In the genomic region with DNA sequence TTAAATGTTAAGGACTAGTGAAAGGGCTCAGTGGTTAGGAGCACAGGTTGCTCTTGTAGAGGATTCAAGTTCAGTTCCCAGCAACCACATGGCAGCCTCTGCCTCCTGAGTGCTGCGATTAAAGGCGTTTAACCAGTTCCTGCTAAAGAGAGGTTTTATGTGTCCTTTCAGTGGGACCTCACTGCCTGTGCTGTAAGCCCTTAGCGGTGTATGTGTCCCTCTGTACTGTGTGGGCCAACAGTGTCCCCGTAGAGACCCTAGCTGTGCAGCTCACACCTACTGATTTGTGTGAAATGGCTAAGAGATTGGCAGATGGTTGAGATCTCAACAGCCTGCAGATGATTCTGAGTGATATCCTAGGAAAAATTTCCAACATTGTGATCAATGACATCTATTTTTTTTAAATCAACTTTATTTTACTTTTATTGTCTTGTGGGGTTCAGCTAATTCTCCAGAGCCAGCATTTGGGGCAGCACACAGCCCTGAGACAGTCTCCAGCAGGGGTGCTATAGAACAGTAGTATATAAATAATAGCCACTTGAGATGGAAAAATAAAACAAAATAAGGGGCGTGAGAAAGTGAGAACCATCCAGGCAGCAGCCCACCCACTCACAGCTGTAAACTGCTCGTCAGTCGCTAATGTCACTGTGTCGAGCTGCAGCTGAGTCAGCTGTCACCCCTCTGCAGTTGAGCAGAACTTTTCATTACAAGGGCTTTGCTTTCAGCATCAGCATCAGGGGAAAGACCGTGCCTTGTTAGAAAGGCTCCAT, we compare ENCODE assay signal across 13 mouse cellular contexts.
DNase-seq lines count a peak whose midpoint lies in the region; ATAC-seq lines count a peak whose summit lies in the region.
"Had no signal": no experiment of that assay in that cellular context is flagged by ENCODE, and none has a peak within 500 bp of the region (broad histone marks: within the 10 kb centered on the region; RNA-seq: fewer than 3 reads in every experiment).

No protein-coding gene starts in this region.

- no peaks in the 10 kb centered on the region for H3K36me3 ChIP-seq in hindbrain, embryonic 13.5 days
- H3K36me3 ChIP-seq in hindbrain, embryonic 10.5 days = 0 out of 2 replicates have a peak, but pooled peaks cover 8% of the 10 kb centered on the region
- H3K36me3 ChIP-seq in midbrain, embryonic 11.5 days (ENCODE audit: control insufficient read depth, insufficient read depth, low read length) = no peaks in the 10 kb centered on the region
- no peaks in the 10 kb centered on the region for H3K36me3 ChIP-seq in midbrain, embryonic 15.5 days (replicated peaks)
- no peaks in the 10 kb centered on the region for H3K36me3 ChIP-seq in forebrain, embryonic 15.5 days
- H3K36me3 ChIP-seq: embryonic facial prominence, embryonic 15.5 days; hindbrain, embryonic 15.5 days had no signal

- H3K4me2 ChIP-seq in hindbrain, embryonic 13.5 days = no peak overlapping the region
- no peak overlapping the region for H3K4me2 ChIP-seq in midbrain, embryonic 11.5 days
- no peak overlapping the region for H3K4me2 ChIP-seq in midbrain, embryonic 15.5 days
- H3K4me2 ChIP-seq in forebrain, embryonic 15.5 days (replicated peaks) = no peak overlapping the region
- H3K4me2 ChIP-seq: embryonic facial prominence, embryonic 15.5 days; hindbrain, embryonic 15.5 days; liver, embryonic 11.5 days had no signal

- H3K4me3 ChIP-seq in hindbrain, embryonic 13.5 days = no peak overlapping the region
- no peak overlapping the region for H3K4me3 ChIP-seq in hindbrain, embryonic 10.5 days
- no peak overlapping the region for H3K4me3 ChIP-seq in midbrain, embryonic 11.5 days (ENCODE audit: low read depth, low read length)
- H3K4me3 ChIP-seq in midbrain, embryonic 15.5 days = no peak overlapping the region
- H3K4me3 ChIP-seq in forebrain, embryonic 15.5 days = no peak overlapping the region
- H3K4me3 ChIP-seq: embryonic facial prominence, embryonic 15.5 days; hindbrain, embryonic 15.5 days had no signal

- 56% methylated on average over 9 of the region's 9 CpGs for WGBS in hindbrain, embryonic 13.5 days
- 58% methylated on average over 9 of the region's 9 CpGs for WGBS in hindbrain, embryonic 10.5 days
- 75% methylated on average over 9 of the region's 9 CpGs for WGBS in midbrain, embryonic 11.5 days
- 62% methylated on average over 9 of the region's 9 CpGs for WGBS in midbrain, embryonic 15.5 days
- 31% methylated on average over 9 of the region's 9 CpGs for WGBS in forebrain, embryonic 15.5 days

- no peak overlapping the region for H3K9ac ChIP-seq in hindbrain, embryonic 13.5 days
- no peak overlapping the region for H3K9ac ChIP-seq in midbrain, embryonic 11.5 days (ENCODE audit: low read length)
- H3K9ac ChIP-seq in midbrain, embryonic 15.5 days = no peak overlapping the region
- no peak overlapping the region for H3K9ac ChIP-seq in forebrain, embryonic 15.5 days (replicated peaks)
- H3K9ac ChIP-seq: embryonic facial prominence, embryonic 15.5 days; hindbrain, embryonic 15.5 days had no signal

- no peak for ATAC-seq in hindbrain, embryonic 13.5 days (ENCODE audit: low FRiP score)
- no peak for ATAC-seq in midbrain, embryonic 11.5 days (ENCODE audit: low FRiP score)
- ATAC-seq in midbrain, embryonic 15.5 days (replicated peaks) = no peak
- peak; percentile 48; the same call in 1 of the 2 replicates for ATAC-seq in forebrain, embryonic 15.5 days (replicated peaks)
- ATAC-seq in erythroid progenitor cell, adult 5-6 weeks (replicated peaks; ENCODE audit: low FRiP score, poor library complexity, severe bottlenecking) = no peak

- no peaks in the 10 kb centered on the region for H3K9me3 ChIP-seq in hindbrain, embryonic 13.5 days
- H3K9me3 ChIP-seq in hindbrain, embryonic 10.5 days = no peaks in the 10 kb centered on the region
- H3K9me3 ChIP-seq in midbrain, embryonic 11.5 days (ENCODE audit: control insufficient read depth, low read length) = no peaks in the 10 kb centered on the region
- no peaks in the 10 kb centered on the region for H3K9me3 ChIP-seq in midbrain, embryonic 15.5 days
- no peaks in the 10 kb centered on the region for H3K9me3 ChIP-seq in forebrain, embryonic 15.5 days
- H3K9me3 ChIP-seq: embryonic facial prominence, embryonic 15.5 days; hindbrain, embryonic 15.5 days had no signal

- no peak for DNase-seq in hindbrain, embryonic 10.5 days (ENCODE audit: low spot score)
- DNase-seq in midbrain, embryonic 11.5 days (ENCODE audit: low spot score, missing footprints) = peak; percentile 79
- DNase-seq in heart, postnatal 10 days = peak; percentile 27
- DNase-seq: kidney, postnatal 36 days; lung, postnatal 36 days; right cerebral cortex, postnatal 14 days had no signal

- peak overlapping the region; percentile 58 for H3K27ac ChIP-seq in hindbrain, embryonic 13.5 days
- H3K27ac ChIP-seq in hindbrain, embryonic 10.5 days = no peak overlapping the region
- H3K27ac ChIP-seq in midbrain, embryonic 11.5 days (ENCODE audit: low read depth, low read length) = no peak overlapping the region
- no peak overlapping the region for H3K27ac ChIP-seq in midbrain, embryonic 15.5 days
- peak overlapping the region; percentile 57 for H3K27ac ChIP-seq in forebrain, embryonic 15.5 days (replicated peaks)
- H3K27ac ChIP-seq: embryonic facial prominence, embryonic 15.5 days; hindbrain, embryonic 15.5 days had no signal

- H3K27me3 ChIP-seq in hindbrain, embryonic 13.5 days = no peaks in the 10 kb centered on the region
- H3K27me3 ChIP-seq in hindbrain, embryonic 10.5 days (ENCODE audit: insufficient read depth, poor library complexity, severe bottlenecking) = no peaks in the 10 kb centered on the region
- no peaks in the 10 kb centered on the region for H3K27me3 ChIP-seq in midbrain, embryonic 11.5 days (ENCODE audit: control insufficient read depth, insufficient read depth, low read length)
- no peaks in the 10 kb centered on the region for H3K27me3 ChIP-seq in midbrain, embryonic 15.5 days (replicated peaks)
- no peaks in the 10 kb centered on the region for H3K27me3 ChIP-seq in forebrain, embryonic 15.5 days
- H3K27me3 ChIP-seq: embryonic facial prominence, embryonic 15.5 days; hindbrain, embryonic 15.5 days had no signal

- H3K4me1 ChIP-seq in hindbrain, embryonic 13.5 days (replicated peaks) = peaks cover 9% of the 10 kb centered on the region; the same call in 1 of the 2 replicates
- peaks cover 7% of the 10 kb centered on the region; the same call in 1 of the 2 replicates for H3K4me1 ChIP-seq in hindbrain, embryonic 10.5 days (replicated peaks)
- H3K4me1 ChIP-seq in midbrain, embryonic 11.5 days (ENCODE audit: control insufficient read depth, insufficient read depth, low read length) = no peaks in the 10 kb centered on the region
- 0 out of 2 replicates have a peak, but pooled peaks cover 5% of the 10 kb centered on the region for H3K4me1 ChIP-seq in midbrain, embryonic 15.5 days
- H3K4me1 ChIP-seq in forebrain, embryonic 15.5 days = peaks cover 11% of the 10 kb centered on the region

- intact Hi-C loops in heart, postnatal 10 days (cut with DNase I) = loop anchor here (1.0 to 5.0 kb wide), 2 partner anchors 33 to 110 kb away; a partner anchor contains a TSS

Comparison
In these comparisons a context has a peak if more than half of its experiments do, and no peak if none do; other contexts are left out.
1. H3K27ac ChIP-seq: peak in hindbrain, embryonic 13.5 days (single experiment) and forebrain, embryonic 15.5 days (single experiment); none in hindbrain, embryonic 10.5 days (single experiment), midbrain, embryonic 11.5 days (single experiment) and midbrain, embryonic 15.5 days (single experiment).